Mouse (Mus musculus): ENCODE measurements at regions not wholly inside any gene's neighbourhood (a gene's known extent, or its start where the extent isn't known, plus 50 kb on each side); places are given as distances from the start of the nearest gene placed in this dataset.

DNA sequence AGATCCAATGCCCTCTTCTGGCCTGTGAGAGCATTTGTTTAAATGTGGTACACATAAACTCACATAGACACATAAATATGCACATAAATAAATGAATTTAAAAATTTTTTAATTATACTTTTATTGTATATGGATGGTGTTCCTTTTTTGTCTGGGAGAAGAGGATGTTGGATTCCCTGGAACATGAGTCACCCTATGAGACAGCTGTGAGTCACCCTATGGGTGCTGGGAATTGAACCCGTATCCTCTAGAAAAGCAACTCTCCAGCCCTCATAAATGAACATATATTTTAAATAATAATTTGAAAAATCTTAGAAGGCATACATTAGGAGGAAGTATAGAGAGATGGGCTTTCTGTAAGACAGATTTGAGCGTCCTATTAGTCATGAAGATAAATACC, 76.1 kb upstream of the Dynlt3 start:
- intact Hi-C loops (cut with DNase I): no loop called here
- DNase-seq: no peak

- intact Hi-C loops (cut with DNase I): no loop called here
- DNase-seq: no peak
Measured at GRCm38 (mm10) chrX:9742518-9742917, 79.7 kb upstream of the Dynlt3 start.

GRCm38 (mm10) chrX:9747305-9747938, 84.6 kb upstream of the Dynlt3 start:
- peak; percentile 3 to 10 for DNase-seq
- intact Hi-C loops (cut with DNase I): no loop called here

DNA sequence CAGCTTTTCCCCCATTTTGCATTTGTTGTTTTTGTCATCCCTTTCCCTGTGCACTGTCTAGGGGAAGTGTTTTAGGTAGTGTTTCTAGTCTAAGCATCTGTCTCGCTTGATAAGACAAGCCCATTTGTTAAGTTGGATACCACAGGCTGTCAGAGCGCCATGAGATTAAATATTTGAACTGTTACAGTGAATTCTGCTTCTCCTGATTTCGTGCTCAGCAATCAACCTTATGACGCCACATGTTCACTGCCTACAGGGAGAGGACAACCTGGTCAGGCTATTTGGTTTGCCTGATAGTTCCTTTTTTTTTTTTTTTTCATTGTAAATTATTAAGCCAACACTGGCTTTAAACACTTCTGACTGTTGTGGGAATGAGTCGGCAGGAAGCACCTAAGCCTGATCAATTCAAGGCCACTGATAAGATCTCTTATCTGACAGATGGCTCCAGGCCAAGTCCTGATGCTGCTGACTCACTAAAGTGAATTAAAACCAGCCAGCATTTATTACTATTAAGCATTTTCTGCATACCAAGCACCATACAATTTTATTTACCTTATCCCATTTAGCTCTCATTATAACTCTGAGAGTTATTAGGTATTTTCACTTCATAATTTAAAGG, 90.3 kb upstream of the Dynlt3 start:
- intact Hi-C loops (cut with DNase I): no loop called here

GRCm38 (mm10) chrX:9769540-9769939, 77.2 kb upstream of the Hypm start:
- intact Hi-C loops (cut with DNase I): no loop called here
- DNase-seq: no peak

More for the DNA sequence above, 90.3 kb upstream of the Dynlt3 start:
- DNase-seq: no peak

DNA sequence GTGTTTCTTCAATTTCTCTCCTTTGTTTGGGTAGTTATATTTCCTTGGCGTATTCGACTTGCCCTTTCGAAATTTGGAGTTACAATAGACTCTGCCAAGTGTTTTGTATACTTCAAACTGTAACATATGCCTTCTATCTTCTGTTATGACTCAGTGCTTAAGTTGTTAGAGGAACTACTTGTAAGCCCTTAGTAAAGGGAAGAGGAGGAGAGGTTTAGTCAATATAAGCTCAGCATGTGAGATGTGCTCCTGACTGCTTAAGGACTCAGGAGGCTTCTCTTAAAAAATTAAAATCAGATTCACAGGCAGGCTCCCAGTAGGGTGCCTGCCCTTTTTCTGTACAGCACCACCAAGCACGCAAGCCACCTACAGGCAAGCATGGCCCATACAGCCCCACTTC, 69.2 kb upstream of the Hypm start:
- no peak for DNase-seq
- intact Hi-C loops (cut with DNase I): no loop called here

GRCm38 (mm10) chrX:9789542-9789941, 57.2 kb upstream of the Hypm start:
- no peak for DNase-seq
- intact Hi-C loops (cut with DNase I): no loop called here

Data from heart, postnatal 14 days (tissue).